Mouse (Mus musculus): ENCODE measurements around the gene Pacs1.

DNA sequence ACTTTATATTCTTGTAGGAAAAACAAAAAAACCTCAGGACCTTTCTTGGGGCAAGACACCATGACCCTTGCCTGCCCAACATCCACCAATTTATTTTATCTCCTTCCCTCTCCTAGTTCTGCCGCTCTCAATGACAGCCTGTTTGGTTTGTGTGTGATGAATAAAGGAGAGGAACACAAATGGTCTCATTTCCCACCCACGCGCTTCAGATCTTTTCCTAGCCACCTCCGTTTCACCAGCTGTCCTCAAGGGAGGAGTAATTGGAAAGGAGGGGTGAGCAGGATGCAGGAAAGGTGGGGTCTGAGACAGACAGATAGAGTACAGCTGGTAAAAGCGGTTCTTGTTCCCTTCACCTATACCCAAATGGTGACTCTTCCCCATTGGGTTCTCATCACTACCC is 23.7 kb upstream of the Pacs1 start:
- TF ChIP-seq CTCF (IDR thresholded peaks at IDR 0.05; ENCODE audit: low read depth) = no peak
- no peak for TF ChIP-seq EP300 (IDR thresholded peaks at IDR 0.05; ENCODE audit: low read depth)

Measured in liver, embryonic 14.5 days (tissue).